Mouse (Mus musculus) yolk sac, embryonic 10.5 days (tissue): ENCODE data around the gene Coro2a.

Source experiments
- DNase-seq: peaks from one replicate; pipeline ENCODE4 v3.0.0-alpha.2; 2017; ENCODE audit warnings: low spot score

Coro2a gene

GRCm38 (mm10) chr4:46526798-46527557 lies 75.0 kb downstream of the Coro2a start:
- DNase-seq = no peak

- DNase-seq = no peak
Observed at GRCm38 (mm10) chr4:46526226-46526625, 75.8 kb downstream of the Coro2a start.

GRCm38 (mm10) chr4:46523324-46523723 lies 78.7 kb downstream of the Coro2a start:
- DNase-seq = no peak

GRCm38 (mm10) chr4:46521457-46521856 lies 80.5 kb downstream of the Coro2a start:
- no peak for DNase-seq

- DNase-seq = no peak
Observed at GRCm38 (mm10) chr4:46520491-46520890, 81.5 kb downstream of the Coro2a start.

- DNase-seq = peak; percentile 64
Observed at GRCm38 (mm10) chr4:46507736-46508460, 94.1 kb downstream of the Coro2a start.

GRCm38 (mm10) chr4:46506801-46507610 lies 95.0 kb downstream of the Coro2a start:
- DNase-seq = peak; percentile 96

GRCm38 (mm10) chr4:46505361-46506057 lies 96.5 kb downstream of the Coro2a start:
- DNase-seq = no peak

- DNase-seq = no peak
Observed at GRCm38 (mm10) chr4:46503881-46504280, 98.1 kb downstream of the Coro2a start.

- DNase-seq = no peak
Observed at GRCm38 (mm10) chr4:46502606-46503502, 99.1 kb downstream of the Coro2a start.

GRCm38 (mm10) chr4:46498976-46499375 lies 103.0 kb downstream of the Coro2a start:
- no peak for DNase-seq

- peak; percentile 83 for DNase-seq
Observed at GRCm38 (mm10) chr4:46498511-46498910, 103.5 kb downstream of the Coro2a start.

- DNase-seq = peak; percentile 45
Observed at GRCm38 (mm10) chr4:46497286-46497892, 104.6 kb downstream of the Coro2a start.

- DNase-seq = no peak
Observed at GRCm38 (mm10) chr4:46495543-46495942, 106.5 kb downstream of the Coro2a start.

GRCm38 (mm10) chr4:46493071-46493470 lies 108.9 kb downstream of the Coro2a start:
- DNase-seq = no peak

- DNase-seq = peak; percentile 94
Observed at GRCm38 (mm10) chr4:46489028-46489925, 112.7 kb downstream of the Coro2a start, which contains the start of gene Nans. Gene Nans, plus strand, starts transcription at chr4:46489248.

- DNase-seq = no peak
Observed at GRCm38 (mm10) chr4:46487348-46487747, 114.7 kb downstream of the Coro2a start.
